Mouse (Mus musculus): Measurements from ENCODE around the gene Prss53.

GRCm38 (mm10) chr7:127890798-127891197 is at the start of gene Prss53:
- no peak for TF ChIP-seq CTCF (IDR thresholded peaks at IDR 0.05; ENCODE audit: low read depth)
- TF ChIP-seq EP300 (IDR thresholded peaks at IDR 0.05; ENCODE audit: low read depth): no peak

Measured in liver, postnatal 0 days (tissue).